Mouse (Mus musculus) liver, postnatal 0 days (tissue): Measurements from ENCODE around the gene Bbs9.
A peak's percentile ranks its signal among the peaks of the same experiment; 100 is the strongest.

Source experiments
- CTCF ChIP-seq: sonication (generic); IDR thresholded peaks from 2 replicates; pipeline ENCODE4 v1.5.1; 2016; ENCODE audit warnings: antibody characterized with exemption, low read depth
- EP300 ChIP-seq: IDR thresholded peaks from 2 replicates; pipeline ENCODE4 v1.6.1; 2016; ENCODE audit warnings: antibody characterized with exemption, low read depth, mild to moderate bottlenecking

- TF ChIP-seq CTCF, result peak; percentile 35; the same call in 1 of the 2 replicates
- TF ChIP-seq EP300, result peak; percentile 32; the same call in 1 of the 2 replicates
Measured at GRCm38 (mm10) chr9:22429533-22430241, 45.8 kb upstream of the Bbs9 start.
